22 mouse cellular contexts compared by ENCODE assay signal in genomic region chr11:69939731-69940130, GRCm38 (mm10). TPM values are rescaled to one million over a fixed set of nuclear protein-coding genes. Genes with fewer than 3 reads are reported as not detected.
"Had no signal": no experiment of that assay in that cellular context is flagged by ENCODE, and none has a peak within 500 bp of the region (broad histone marks: within the 10 kb centered on the region; RNA-seq: fewer than 3 reads in every experiment).

No protein-coding gene starts in this region.

- ATAC-seq: liver, postnatal 0 days; lung, postnatal 0 days; midbrain, embryonic 13.5 days; midbrain, embryonic 15.5 days had no signal

- H3K9me3 ChIP-seq: lung, embryonic 15.5 days; megakaryocyte, embryonic 14.5 days; midbrain, embryonic 13.5 days; midbrain, embryonic 15.5 days; neural tube, embryonic 12.5 days; stomach, embryonic 15.5 days had no signal

- H3K36me3 ChIP-seq: midbrain, embryonic 13.5 days; midbrain, embryonic 15.5 days; stomach, embryonic 15.5 days had no signal

- H3K27ac ChIP-seq: lung, embryonic 15.5 days; macrophage; midbrain, embryonic 13.5 days; midbrain, embryonic 15.5 days; neural tube, embryonic 12.5 days; stomach, embryonic 15.5 days; stomach, postnatal 0 days had no signal

- DNase-seq: liver, postnatal 0 days; lung, adult 2 months; lung, postnatal 14 days; lung, postnatal 36 days; right cerebral cortex, postnatal 14 days; thymus, adult 2 months; thymus, postnatal 25 days; thymus, postnatal 4 days had no signal

- H3K9ac ChIP-seq: liver, postnatal 0 days; lung, embryonic 15.5 days; midbrain, embryonic 13.5 days; midbrain, embryonic 15.5 days; neural tube, embryonic 12.5 days; stomach, embryonic 15.5 days had no signal

- H3K4me3 ChIP-seq: lung, embryonic 15.5 days; megakaryocyte, embryonic 14.5 days; midbrain, embryonic 13.5 days; midbrain, embryonic 15.5 days; neural tube, embryonic 12.5 days; stomach, embryonic 15.5 days had no signal

- H3K4me2 ChIP-seq: lung, embryonic 15.5 days; midbrain, embryonic 11.5 days; midbrain, embryonic 13.5 days; midbrain, embryonic 15.5 days; neural tube, embryonic 12.5 days; stomach, embryonic 15.5 days had no signal

RNA-seq across cellular contexts. Expression of gene Ybx2, which starts 4.1 kb away (rescaled TPM):
- total RNA-seq: megakaryocyte progenitor cell, adult 5-6 weeks; monocyte, adult 5-6 weeks; neutrophil, adult 5-6 weeks had no signal
- polyA plus RNA-seq: liver, postnatal 0 days; macrophage had no signal

RNA-seq across cellular contexts. Expression of gene Slc2a4, which starts 8.3 kb away (rescaled TPM):
- total RNA-seq: megakaryocyte progenitor cell, adult 5-6 weeks; monocyte, adult 5-6 weeks; neutrophil, adult 5-6 weeks had no signal

RNA-seq across cellular contexts. Expression of gene Cldn7, which starts 24.8 kb away (rescaled TPM):
- total RNA-seq: megakaryocyte progenitor cell, adult 5-6 weeks; midbrain, postnatal 0 days; monocyte, adult 5-6 weeks had no signal
- polyA plus RNA-seq: macrophage had no signal
